Mouse (Mus musculus) lung, embryonic 14.5 days (tissue): ENCODE measurements around the gene Slc7a1. TPM values are rescaled to one million over a fixed set of nuclear protein-coding genes. Genes with fewer than 3 reads are reported as not detected.

Source experiments
- ATAC-seq: fragments of 200-750 bp; cut with Nextera tagmentation; 2 replicates; pipeline ENCODE4 v1.8.0; 2017; ENCODE audit warnings: mild to moderate bottlenecking, moderate TSS enrichment, moderate library complexity; ENCODE audit not compliant: insufficient read depth
- DNase-seq: peaks from one replicate; pipeline ENCODE4 v3.0.0-alpha.2; 2015
- H3K27ac ChIP-seq: fragments of 300-500 bp; sonication (generic); 2 replicates; pipeline ENCODE4 v1.5.1; 2014; ENCODE audit warnings: low read depth, mild to moderate bottlenecking, moderate library complexity
- H3K27me3 ChIP-seq: fragments of 300-500 bp; sonication (generic); 2 replicates; pipeline ENCODE4 v1.6.1; 2014; ENCODE audit warnings: low read length, control low read depth; ENCODE audit not compliant: insufficient read depth
- H3K36me3 ChIP-seq: fragments of 300-500 bp; sonication (generic); 2 replicates; pipeline ENCODE4 v1.6.1; 2014; ENCODE audit warnings: control low read depth; ENCODE audit not compliant: insufficient read depth
- H3K4me1 ChIP-seq: fragments of 300-500 bp; sonication (generic); 2 replicates; pipeline ENCODE4 v1.6.1; 2014; ENCODE audit warnings: antibody characterized with exemption, control low read depth; ENCODE audit not compliant: insufficient read depth
- H3K4me2 ChIP-seq: fragments of 300-500 bp; sonication (generic); 2 replicates; pipeline ENCODE4 v1.6.1; 2014; ENCODE audit warnings: mild to moderate bottlenecking
- H3K4me3 ChIP-seq: fragments of 300-500 bp; sonication (generic); 2 replicates; pipeline ENCODE4 v1.5.1; 2014; ENCODE audit warnings: low read depth, low read length
- H3K9ac ChIP-seq: fragments of 300-500 bp; sonication (generic); 2 replicates; pipeline ENCODE4 v1.6.1; 2014
- H3K9me3 ChIP-seq: fragments of 300-500 bp; sonication (generic); 2 replicates; pipeline ENCODE4 v1.6.1; 2016; ENCODE audit warnings: low read depth, low read length, control low read depth
- CTCF ChIP-seq: IDR thresholded peaks from 2 replicates; pipeline ENCODE4 v1.5.1; 2016; ENCODE audit warnings: antibody characterized with exemption, low read depth
- WGBS: fragments of 180-500 bp; shearing (Covaris S2); extraction: QIAGEN DNeasy Blood & Tissue Kit; methylation state at CpG from one replicate; pipeline ENCODE4 v1.1.7; 2014; 5-methylcytosine and 5-hydroxymethylcytosine counted together
- polyA plus RNA-seq: library from polyadenylated mRNA; unstranded; fragments of >200 nt; fragmentation: Nextera tagmentation; extraction: Ambion mirVana; gene quantifications from 2 replicates; pipeline ENCODE4 v1.2.1, GENCODE M21; 2014

Slc7a1 gene
- polyA plus RNA-seq, 1 experiment from 2014 or later: 31.3 TPM

GRCm38 (mm10) chr5:148384501-148385055, 15.1 kb downstream of the Slc7a1 start:
- WGBS: 78% methylated on average over 9 of the region's 9 CpGs
- DNase-seq (no peak), ATAC-seq (no peak)

DNA sequence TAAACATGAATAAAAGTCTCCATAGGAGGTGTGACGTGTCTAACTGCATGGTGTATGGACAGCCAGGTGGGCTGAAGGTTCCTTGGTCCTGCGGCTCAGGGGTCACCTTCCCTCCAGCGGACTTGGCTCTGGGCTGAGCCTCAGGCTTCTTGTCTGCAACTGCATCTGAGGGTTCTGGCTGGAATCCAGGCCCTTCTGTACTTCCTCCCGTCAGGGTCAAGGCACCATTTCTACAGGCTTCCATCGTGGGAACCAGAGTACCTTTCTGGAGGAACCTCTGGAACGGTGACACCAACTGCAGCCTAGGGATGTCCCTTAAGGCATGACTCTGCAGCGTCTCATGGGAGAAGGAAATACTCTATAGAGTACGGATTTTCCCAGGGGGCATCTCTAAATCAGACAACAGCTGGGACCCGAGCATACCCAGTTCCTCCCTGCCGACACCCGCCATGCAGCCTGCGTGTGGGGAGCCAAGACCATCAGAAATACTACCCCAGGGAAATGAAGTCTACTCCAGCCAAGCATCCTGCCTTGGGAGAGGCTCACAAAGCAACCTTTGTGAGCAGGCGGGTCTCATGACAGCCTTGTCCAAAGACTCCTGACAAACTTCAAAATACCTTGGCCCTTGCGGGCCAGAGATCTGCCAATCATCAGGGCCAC, 15.7 kb downstream of the Slc7a1 start:
- H3K4me1 ChIP-seq: peaks cover 7% of the 10 kb centered on the region; the same call in 1 of the 2 replicates
- DNase-seq (peak; percentile 56), ATAC-seq (no peak)
- H3K4me2 ChIP-seq: no peak overlapping the region
- no peak overlapping the region for H3K9ac ChIP-seq
- H3K36me3 ChIP-seq: no peaks in the 10 kb centered on the region
- WGBS: 57% methylated on average over 14 of the region's 14 CpGs
- TF ChIP-seq CTCF: no peak
- no peaks in the 10 kb centered on the region for H3K9me3 ChIP-seq
- no peak overlapping the region for H3K4me3 ChIP-seq
- H3K27me3 ChIP-seq: no peaks in the 10 kb centered on the region
- peak overlapping the region; percentile 4; the same call in 1 of the 2 replicates for H3K27ac ChIP-seq

More at GRCm38 (mm10) chr5:148384501-148385055, 15.1 kb downstream of the Slc7a1 start:
- no peaks in the 10 kb centered on the region for H3K9me3 ChIP-seq
- H3K27ac ChIP-seq: peak overlapping the region; percentile 4; the same call in 1 of the 2 replicates
- no peaks in the 10 kb centered on the region for H3K27me3 ChIP-seq
- H3K4me1 ChIP-seq: peaks cover 7% of the 10 kb centered on the region; the same call in 1 of the 2 replicates
- no peak overlapping the region for H3K9ac ChIP-seq
- no peak overlapping the region for H3K4me3 ChIP-seq
- H3K4me2 ChIP-seq: no peak overlapping the region
- TF ChIP-seq CTCF: no peak
- 0 out of 2 replicates have a peak, but pooled peaks cover 2% of the 10 kb centered on the region for H3K36me3 ChIP-seq

DNA sequence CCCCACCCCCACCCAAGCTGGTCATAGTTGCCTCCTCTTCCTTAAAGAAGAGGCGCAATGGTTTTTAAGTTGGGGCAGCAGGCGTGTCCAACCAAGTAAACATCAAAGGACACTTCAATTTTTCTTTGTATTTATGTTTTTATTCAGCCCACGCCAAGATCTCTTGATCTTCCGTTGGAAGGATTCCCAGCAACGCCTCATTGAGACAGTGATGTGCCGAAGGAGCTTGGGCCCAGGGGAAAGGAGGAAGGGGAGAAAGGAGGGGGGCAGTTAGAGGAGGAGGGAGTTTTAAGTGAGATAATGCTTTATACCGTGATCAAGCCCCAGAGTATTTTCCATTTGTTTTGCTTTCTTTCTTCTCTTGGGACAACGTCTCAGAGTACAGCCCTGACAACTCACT, 18.6 kb downstream of the Slc7a1 start:
- Histone ChIP-seq H3K9me3 (no peaks in the 10 kb centered on the region), H3K9ac (no peak overlapping the region), H3K27me3 (no peaks in the 10 kb centered on the region), H3K27ac (no peak overlapping the region), H3K4me3 (no peak overlapping the region), H3K36me3 (no peaks in the 10 kb centered on the region), H3K4me1 (peaks cover 7% of the 10 kb centered on the region; the same call in 1 of the 2 replicates), H3K4me2 (no peak overlapping the region)
- TF ChIP-seq CTCF: no peak
- WGBS: 38% methylated on average over 8 of the region's 8 CpGs
- peak; percentile 14; the same call in 1 of the 2 replicates for ATAC-seq
- peak; percentile 77 for DNase-seq

DNA sequence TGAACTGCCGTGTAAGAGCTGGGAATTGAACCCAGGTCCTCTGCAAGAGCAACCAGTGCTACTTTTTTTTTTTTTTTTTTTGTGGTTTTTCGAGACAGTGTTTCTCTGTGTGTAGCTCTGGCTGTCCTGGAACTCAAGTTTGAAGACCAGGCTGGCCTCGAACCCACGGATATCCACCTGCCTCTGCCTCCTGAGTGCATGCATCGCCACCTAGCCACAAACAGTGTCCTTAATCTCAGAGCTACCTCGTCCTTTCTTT, 19.5 kb downstream of the Slc7a1 start:
- WGBS: 91% methylated on average over 6 of the region's 6 CpGs
- H3K4me1 ChIP-seq: peaks cover 5% of the 10 kb centered on the region; the same call in 1 of the 2 replicates
- no peak overlapping the region for H3K4me3 ChIP-seq
- ATAC-seq: no peak
- H3K36me3 ChIP-seq: no peaks in the 10 kb centered on the region
- H3K9me3 ChIP-seq: no peaks in the 10 kb centered on the region
- H3K4me2 ChIP-seq: no peak overlapping the region
- DNase-seq: no peak
- H3K9ac ChIP-seq: no peak overlapping the region
- no peaks in the 10 kb centered on the region for H3K27me3 ChIP-seq
- no peak for TF ChIP-seq CTCF
- no peak overlapping the region for H3K27ac ChIP-seq

DNA sequence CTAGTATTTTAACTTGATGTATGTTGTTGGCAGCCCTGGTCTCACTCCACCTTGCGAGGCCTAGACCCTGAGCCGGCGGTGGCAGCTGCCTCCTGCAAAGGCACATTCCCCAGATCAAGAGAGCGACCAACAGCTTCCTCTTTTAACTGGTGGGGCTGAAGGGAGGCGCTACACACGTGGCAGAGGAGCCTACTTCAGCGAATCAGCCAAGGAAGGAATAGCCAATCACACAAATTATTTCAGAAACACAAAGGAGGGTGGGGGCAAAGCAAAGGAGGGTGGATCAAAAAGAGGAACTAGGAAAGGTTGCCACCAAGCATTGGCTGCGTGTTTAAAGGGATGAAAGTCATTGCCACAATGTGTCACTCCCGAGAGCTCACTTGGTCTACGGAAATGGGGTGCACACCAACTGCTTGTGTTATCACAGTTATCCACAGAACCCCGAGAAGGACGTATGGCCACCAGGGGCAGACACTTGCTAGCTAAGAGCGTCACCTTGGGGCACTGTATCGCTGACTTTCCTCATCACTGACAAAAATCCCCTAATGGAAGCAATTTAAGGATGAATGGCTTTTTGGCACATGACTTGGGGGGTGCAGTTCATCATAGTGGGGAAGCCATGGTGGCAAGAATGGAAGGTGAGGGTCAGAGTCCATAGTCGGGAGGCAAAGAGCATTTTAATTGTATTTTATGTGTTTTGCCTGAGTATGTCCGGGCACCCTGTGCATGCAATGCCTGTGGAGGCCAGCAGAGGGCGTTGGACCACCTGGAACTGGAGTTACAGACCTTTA, 20.1 kb downstream of the Slc7a1 start:
- no peaks in the 10 kb centered on the region for H3K9me3 ChIP-seq
- 84% methylated on average over 17 of the region's 17 CpGs for WGBS
- no peaks in the 10 kb centered on the region for H3K36me3 ChIP-seq
- H3K27me3 ChIP-seq: no peaks in the 10 kb centered on the region
- ATAC-seq (no peak), DNase-seq (no peak)
- no peak overlapping the region for H3K4me2 ChIP-seq
- H3K4me3 ChIP-seq: no peak overlapping the region
- no peak overlapping the region for H3K27ac ChIP-seq
- peaks cover 5% of the 10 kb centered on the region; the same call in 1 of the 2 replicates for H3K4me1 ChIP-seq
- TF ChIP-seq CTCF: peak; percentile 53
- H3K9ac ChIP-seq: no peak overlapping the region

DNA sequence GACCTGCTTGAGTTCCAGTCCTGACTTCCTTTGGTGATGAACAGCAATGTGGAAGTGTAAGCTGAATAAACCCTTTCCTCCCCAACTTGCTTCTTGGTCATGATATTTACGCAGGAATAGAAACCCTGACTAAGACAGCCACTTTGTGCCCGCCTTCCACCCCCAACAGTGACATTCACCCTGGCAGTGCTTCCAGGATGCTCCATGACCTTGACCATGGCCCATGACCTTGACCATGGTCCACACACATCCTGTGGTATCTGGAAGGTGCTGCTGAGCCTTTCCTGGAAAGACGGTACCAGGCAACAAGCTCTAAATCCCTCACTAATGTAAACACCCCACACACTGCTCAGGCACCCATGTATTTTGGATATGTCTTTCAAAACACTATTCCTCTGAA, 21.0 kb downstream of the Slc7a1 start:
- Histone ChIP-seq H3K9ac (no peak overlapping the region), H3K4me2 (no peak overlapping the region), H3K9me3 (no peaks in the 10 kb centered on the region), H3K4me3 (no peak overlapping the region), H3K4me1 (peaks cover 2% of the 10 kb centered on the region; the same call in 1 of the 2 replicates), H3K27ac (no peak overlapping the region), H3K27me3 (no peaks in the 10 kb centered on the region), H3K36me3 (no peaks in the 10 kb centered on the region)
- WGBS: 86% methylated on average over 3 of the region's 3 CpGs
- DNase-seq: no peak
- no peak for ATAC-seq
- TF ChIP-seq CTCF: no peak

DNA sequence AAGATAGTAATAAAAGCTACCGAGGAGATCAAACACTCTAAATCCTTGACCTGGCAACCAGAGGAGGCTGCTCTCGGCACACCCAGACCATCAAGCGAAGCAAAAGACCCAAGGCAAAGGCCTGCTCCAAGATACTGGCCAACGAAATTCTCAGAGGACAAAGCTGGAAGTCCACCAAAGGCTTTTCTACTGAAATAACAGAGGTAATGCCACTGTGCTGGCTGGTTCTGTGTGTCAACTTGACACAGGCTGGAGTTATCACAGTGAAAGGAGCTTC, 21.5 kb downstream of the Slc7a1 start:
- Histone ChIP-seq H3K9me3 (no peaks in the 10 kb centered on the region), H3K36me3 (no peaks in the 10 kb centered on the region; the same call in 1 of the 2 replicates), H3K27me3 (no peaks in the 10 kb centered on the region), H3K4me2 (no peak overlapping the region), H3K4me3 (no peak overlapping the region), H3K27ac (no peak overlapping the region), H3K4me1 (no peaks in the 10 kb centered on the region), H3K9ac (no peak overlapping the region)
- DNase-seq: no peak
- WGBS: 77% methylated on average over 4 of the region's 4 CpGs
- no peak for ATAC-seq
- TF ChIP-seq CTCF: no peak
